Mouse (Mus musculus) heart, postnatal 0 days (tissue): Measurements from ENCODE around the gene Depdc5. TPM values are rescaled to one million over a fixed set of nuclear protein-coding genes. Genes with fewer than 3 reads are reported as not detected.
A peak's percentile ranks its signal among the peaks of the same experiment; 100 is the strongest.

Experiments used
- ATAC-seq: fragments of 200-750 bp; cut with Nextera tagmentation; 2 replicates; pipeline ENCODE4 v1.8.0; 2017; ENCODE audit warnings: low read depth, moderate number of reproducible peaks, moderate library complexity; ENCODE audit not compliant: insufficient read depth
- DNase-seq: peaks from one replicate; pipeline ENCODE4 v3.0.0-alpha.2; 2016; ENCODE audit warnings: low spot score
- H3K27ac ChIP-seq: fragments of 300-500 bp; sonication (generic); 2 replicates; pipeline ENCODE4 v1.5.1; 2014; ENCODE audit warnings: low read depth, mild to moderate bottlenecking
- H3K27me3 ChIP-seq: fragments of 300-500 bp; sonication (generic); 2 replicates; pipeline ENCODE4 v1.6.1; 2014; ENCODE audit warnings: low read length, mixed read lengths; ENCODE audit not compliant: control insufficient read depth, insufficient read depth
- H3K36me3 ChIP-seq: fragments of 300-500 bp; sonication (generic); replicated peaks from 2 replicates; pipeline ENCODE4 v1.6.1; 2014; ENCODE audit warnings: low read length, mixed read lengths; ENCODE audit not compliant: control insufficient read depth, insufficient read depth
- H3K4me1 ChIP-seq: fragments of 300-500 bp; sonication (generic); 2 replicates; pipeline ENCODE4 v1.6.1; 2014; ENCODE audit warnings: antibody characterized with exemption; ENCODE audit not compliant: control insufficient read depth, insufficient read depth
- H3K4me2 ChIP-seq: fragments of 300-500 bp; sonication (generic); 2 replicates; pipeline ENCODE4 v1.6.1; 2014; ENCODE audit warnings: low read depth, mild to moderate bottlenecking, low read length, moderate library complexity
- H3K4me3 ChIP-seq: fragments of 300-500 bp; sonication (generic); 2 replicates; pipeline ENCODE4 v1.5.1; 2014; ENCODE audit warnings: low read depth, low read length
- H3K9ac ChIP-seq: fragments of 300-500 bp; sonication (generic); replicated peaks from 2 replicates; pipeline ENCODE4 v1.6.1; 2014; ENCODE audit warnings: low read depth, low read length, mixed read lengths
- H3K9me3 ChIP-seq: fragments of 300-500 bp; sonication (generic); replicated peaks from 2 replicates; pipeline ENCODE4 v1.6.1; 2016; ENCODE audit warnings: low read length; ENCODE audit not compliant: control insufficient read depth
- CTCF ChIP-seq: IDR thresholded peaks from 2 replicates; pipeline ENCODE4 v1.5.1; 2016; ENCODE audit warnings: antibody characterized with exemption, control low read depth, low read depth
- EP300 ChIP-seq: IDR thresholded peaks from 2 replicates; pipeline ENCODE4 v1.6.1; 2016; ENCODE audit warnings: antibody characterized with exemption, low read depth
- WGBS: fragments of 180-500 bp; shearing (Covaris S2); extraction: QIAGEN DNeasy Blood & Tissue Kit; methylation state at CpG from one replicate; pipeline ENCODE4 v1.1.7; 2014; 5-methylcytosine and 5-hydroxymethylcytosine counted together
- polyA plus RNA-seq: library from polyadenylated mRNA; unstranded; fragments of >200 nt; fragmentation: Nextera tagmentation; extraction: Ambion mirVana; gene quantifications from 2 replicates; pipeline ENCODE4 v1.2.1, GENCODE M21; 2015
- total RNA-seq: library from RNA; depleted of rRNA; stranded (reverse); fragments of >200 nt; gene quantifications from 2 replicates; pipeline ENCODE4 v1.2.3, GENCODE M21; 2014; ENCODE audit warnings: low replicate concordance

Depdc5 gene
- total and polyA plus RNA-seq, 2 experiments from 2014 or later: 5.9 to 58.4 TPM

- ATAC-seq (no peak), DNase-seq (no peak)
- H3K4me3 ChIP-seq: no peak overlapping the region
- peaks cover 20% of the 10 kb centered on the region; the same call in 1 of the 2 replicates for H3K36me3 ChIP-seq
- H3K27me3 ChIP-seq: no peaks in the 10 kb centered on the region
- H3K9ac ChIP-seq: peak overlapping the region; percentile 26; the same call in 1 of the 2 replicates
- H3K27ac ChIP-seq: peak overlapping the region; percentile 34; the same call in 1 of the 2 replicates
- H3K4me1 ChIP-seq: peaks cover 27% of the 10 kb centered on the region
- H3K4me2 ChIP-seq: 0 out of 2 replicates have a peak overlapping the region, but pooled peaks have one; percentile 1
- TF ChIP-seq EP300: no peak
- no peak for TF ChIP-seq CTCF
- H3K9me3 ChIP-seq: no peaks in the 10 kb centered on the region
- WGBS: 61% methylated on average over 4 of the region's 4 CpGs
These were observed 159.8 kb downstream of the Depdc5 start for GRCm38 (mm10) chr5:33023337-33023736.

GRCm38 (mm10) chr5:33024474-33024873, 161.0 kb downstream of the Depdc5 start:
- peaks cover 33% of the 10 kb centered on the region for H3K4me1 ChIP-seq
- H3K36me3 ChIP-seq: peaks cover 20% of the 10 kb centered on the region; the same call in 1 of the 2 replicates
- H3K27ac ChIP-seq: peak overlapping the region; percentile 27; the same call in 1 of the 2 replicates
- DNase-seq: no peak
- no peak overlapping the region for H3K4me2 ChIP-seq
- H3K9ac ChIP-seq: no peak overlapping the region
- TF ChIP-seq EP300 (no peak), CTCF (no peak)
- H3K9me3 ChIP-seq: no peaks in the 10 kb centered on the region
- no peaks in the 10 kb centered on the region for H3K27me3 ChIP-seq
- ATAC-seq: no peak
- H3K4me3 ChIP-seq: no peak overlapping the region
- 33% methylated on average over 5 of the region's 5 CpGs for WGBS

- Histone ChIP-seq H3K4me2 (no peak overlapping the region), H3K9me3 (no peaks in the 10 kb centered on the region), H3K9ac (no peak overlapping the region), H3K27me3 (no peaks in the 10 kb centered on the region), H3K4me1 (peaks cover 13% of the 10 kb centered on the region), H3K36me3 (peaks cover 16% of the 10 kb centered on the region; the same call in 1 of the 2 replicates), H3K27ac (no peak overlapping the region; the same call in 1 of the 2 replicates), H3K4me3 (no peak overlapping the region)
- ATAC-seq (no peak), DNase-seq (no peak)
- TF ChIP-seq EP300 (no peak), CTCF (no peak)
- 29% methylated on average over 2 of the region's 2 CpGs for WGBS
These were observed 165.2 kb downstream of the Depdc5 start for GRCm38 (mm10) chr5:33028656-33029055.

- no peak for ATAC-seq
- H3K9me3 ChIP-seq: no peaks in the 10 kb centered on the region
- H3K27ac ChIP-seq: no peak overlapping the region
- no peaks in the 10 kb centered on the region for H3K27me3 ChIP-seq
- H3K4me3 ChIP-seq: no peak overlapping the region
- no peak overlapping the region for H3K4me2 ChIP-seq
- H3K4me1 ChIP-seq: peaks cover 6% of the 10 kb centered on the region
- H3K9ac ChIP-seq: no peak overlapping the region
- no peak for DNase-seq
- TF ChIP-seq CTCF (no peak), EP300 (no peak)
- peaks cover 12% of the 10 kb centered on the region; the same call in 1 of the 2 replicates for H3K36me3 ChIP-seq
- WGBS: 61% methylated on average over 4 of the region's 4 CpGs
These were observed 167.1 kb downstream of the Depdc5 start for GRCm38 (mm10) chr5:33030425-33031175.

GRCm38 (mm10) chr5:33032036-33032773, 168.7 kb downstream of the Depdc5 start:
- no peak overlapping the region for H3K4me2 ChIP-seq
- H3K36me3 ChIP-seq: peaks cover 5% of the 10 kb centered on the region; the same call in 1 of the 2 replicates
- H3K9me3 ChIP-seq: no peaks in the 10 kb centered on the region
- H3K27me3 ChIP-seq: no peaks in the 10 kb centered on the region
- no peak overlapping the region for H3K9ac ChIP-seq
- H3K4me1 ChIP-seq: peaks cover 6% of the 10 kb centered on the region
- no peak for ATAC-seq
- 77% methylated on average over 10 of the region's 10 CpGs for WGBS
- DNase-seq: no peak
- H3K4me3 ChIP-seq: no peak overlapping the region
- no peak overlapping the region for H3K27ac ChIP-seq
- no peak for TF ChIP-seq EP300
- TF ChIP-seq CTCF: no peak
